Mouse (Mus musculus) testis, postnatal 10 days (tissue): Measurements from ENCODE around the gene Hoxa10.
A peak's percentile ranks its signal among the peaks of the same experiment; 100 is the strongest.

Experiments
- DNase-seq: peaks from one replicate; pipeline ENCODE4 v3.0.0; 2021; ENCODE audit warnings: low spot score

Gene Hoxa10

DNA sequence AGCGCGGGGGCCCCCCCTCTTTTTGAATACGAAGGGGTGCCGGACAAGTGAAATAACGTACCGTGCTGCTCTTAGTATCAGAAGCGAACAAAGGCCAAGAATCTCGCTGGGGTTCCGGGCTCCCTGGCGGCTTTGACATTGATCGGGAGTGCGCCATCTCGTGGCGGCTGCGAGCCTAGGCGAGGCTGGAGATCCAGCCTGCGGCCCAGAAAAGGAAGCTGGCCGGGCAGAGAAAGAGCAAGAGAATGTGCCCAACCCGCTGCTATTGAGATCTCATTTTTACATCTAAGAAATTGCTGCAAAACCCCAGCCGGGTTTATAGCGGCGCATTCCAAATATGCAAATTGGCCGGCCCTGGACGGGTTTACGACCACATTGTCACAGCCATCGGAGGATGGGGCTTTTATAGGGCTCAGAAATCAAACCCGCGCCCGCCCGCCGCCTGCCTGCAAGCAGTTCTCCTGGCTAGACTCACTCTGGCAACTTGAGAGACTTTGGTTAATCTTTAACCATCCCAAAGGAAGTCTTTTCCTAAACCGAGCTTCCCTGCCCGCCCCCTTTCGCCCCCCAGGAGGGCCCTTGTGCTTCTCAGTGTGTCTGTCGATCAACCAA lies at the start of gene Hoxa10:
TSS of gene Hoxa10 (minus strand) at position 466 of the 612 bp plus-strand sequence.
- DNase-seq = peak; percentile 88

DNA sequence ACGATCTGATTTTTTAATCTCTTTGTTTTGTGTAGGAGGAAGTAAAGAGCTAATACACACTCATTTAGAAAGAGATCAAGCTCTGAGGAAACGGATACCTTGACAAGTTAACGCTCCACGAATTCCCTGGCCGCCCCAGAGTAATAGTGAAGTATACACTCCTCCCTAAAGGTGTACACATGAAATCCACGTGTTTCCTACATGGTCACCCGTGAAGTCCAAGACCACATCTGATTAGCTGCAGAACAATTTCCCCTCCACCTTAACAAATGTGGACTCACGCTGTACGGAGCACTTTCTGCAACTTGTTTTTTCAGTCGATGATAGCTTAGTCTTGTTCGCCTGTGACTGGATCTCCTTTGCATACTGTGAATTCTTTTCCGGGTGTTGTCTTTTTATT lies 49.5 kb upstream of the Hoxa10 start:
- DNase-seq = no peak

DNA sequence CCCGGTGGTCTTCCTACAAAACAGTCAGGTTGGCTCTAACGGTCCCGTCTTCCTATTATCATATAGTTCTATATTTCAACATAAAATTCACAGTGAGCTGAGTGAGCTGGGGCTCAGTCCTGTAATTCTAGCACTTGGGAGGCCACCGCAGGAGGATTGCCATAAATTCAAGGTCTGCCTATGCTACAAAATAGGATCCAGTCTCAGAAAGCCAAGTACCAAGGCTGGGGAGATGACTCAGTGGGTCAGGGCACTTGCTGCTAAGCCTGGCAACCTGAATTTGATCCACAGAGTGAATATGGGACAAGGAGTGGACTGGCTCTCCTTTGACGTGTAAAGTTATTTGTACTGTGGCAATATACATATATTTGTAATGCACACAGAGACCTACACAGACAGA lies 43.2 kb upstream of the Hoxa10 start:
- no peak for DNase-seq

- no peak for DNase-seq
Observed at GRCm38 (mm10) chr6:52281084-52281483, 40.4 kb upstream of the Hoxa10 start.

GRCm38 (mm10) chr6:52276920-52277319 lies 36.3 kb upstream of the Hoxa10 start:
- DNase-seq = no peak

DNA sequence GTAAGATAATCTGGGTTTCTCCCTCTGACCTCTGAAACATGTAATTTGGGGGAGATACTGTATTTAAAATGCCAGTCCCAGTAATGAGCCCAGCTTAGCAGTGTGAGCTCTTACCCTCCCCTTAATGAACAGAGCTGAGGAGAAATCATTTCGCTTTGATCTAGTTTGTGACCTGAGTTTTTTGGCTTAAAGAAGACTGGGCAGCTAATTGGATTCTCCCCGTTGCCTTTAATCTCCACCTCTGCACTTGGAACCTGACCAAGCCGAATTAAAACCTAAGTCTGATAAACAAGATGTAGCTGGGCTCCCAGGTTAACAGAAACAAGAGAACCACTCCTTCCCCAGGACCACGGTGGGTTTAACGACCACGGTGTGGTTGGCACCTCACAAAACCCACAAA lies 35.7 kb upstream of the Hoxa10 start:
- no peak for DNase-seq

DNA sequence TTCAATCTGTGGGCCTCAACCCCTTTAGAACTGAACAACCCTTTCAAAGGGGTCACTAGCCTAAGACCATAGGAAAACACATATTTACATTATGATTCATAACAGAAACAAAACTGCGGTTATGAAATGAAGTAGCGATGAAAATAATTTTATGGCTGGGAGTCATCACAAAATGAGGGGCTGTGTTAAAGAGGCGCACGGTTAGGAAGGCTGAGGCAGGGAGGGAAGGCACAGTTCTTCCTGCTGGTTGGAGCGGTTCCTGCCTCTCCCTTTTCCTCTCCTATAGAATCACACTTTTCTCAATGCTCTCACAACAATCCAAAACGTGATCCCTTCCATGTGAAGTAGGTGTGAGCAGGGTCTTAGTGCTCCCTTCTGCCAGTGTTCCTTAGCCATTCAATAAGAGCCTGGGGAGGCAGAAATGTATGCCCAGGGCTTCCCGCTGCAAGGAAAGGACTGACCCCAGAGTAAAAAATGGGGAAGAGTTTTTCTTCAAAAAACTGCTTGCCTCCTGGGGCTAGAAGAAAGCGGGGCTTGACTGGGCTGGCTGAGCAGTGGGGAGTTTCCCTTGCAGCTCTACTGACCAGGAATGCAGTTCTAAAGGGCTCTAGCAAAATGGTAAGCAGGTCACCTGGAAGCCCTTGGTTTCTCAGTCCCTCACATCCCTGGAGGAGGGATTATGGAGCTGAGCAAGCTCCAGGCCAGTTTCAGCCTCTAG lies 35.1 kb upstream of the Hoxa10 start:
- no peak for DNase-seq

DNA sequence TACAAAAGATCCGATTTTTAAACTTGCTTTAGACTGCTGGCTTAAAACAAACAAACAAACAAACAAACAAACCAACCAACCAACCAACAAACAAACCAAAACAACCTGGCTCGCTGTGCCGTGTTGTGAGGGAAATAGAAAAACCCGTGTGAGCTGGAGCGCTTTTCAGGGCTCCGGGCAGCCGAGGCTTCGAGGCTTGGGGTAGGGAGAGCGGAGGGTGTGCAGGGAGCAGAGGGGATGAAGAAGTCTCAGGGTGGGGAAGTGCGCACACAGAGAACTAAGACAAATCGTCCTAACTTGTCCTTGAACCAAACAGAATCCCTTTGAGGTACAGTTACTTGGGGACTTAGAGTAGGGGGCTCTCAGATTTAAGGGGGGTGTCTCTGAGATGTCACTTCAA lies 33.9 kb upstream of the Hoxa10 start:
- DNase-seq = no peak

- no peak for DNase-seq
Observed at GRCm38 (mm10) chr6:52273656-52274280, 33.1 kb upstream of the Hoxa10 start.

- DNase-seq = no peak
Observed at GRCm38 (mm10) chr6:52272766-52273655, 32.4 kb upstream of the Hoxa10 start.

- DNase-seq = peak; percentile 80
Observed at GRCm38 (mm10) chr6:52270494-52271480, 30.1 kb upstream of the Hoxa10 start.

DNA sequence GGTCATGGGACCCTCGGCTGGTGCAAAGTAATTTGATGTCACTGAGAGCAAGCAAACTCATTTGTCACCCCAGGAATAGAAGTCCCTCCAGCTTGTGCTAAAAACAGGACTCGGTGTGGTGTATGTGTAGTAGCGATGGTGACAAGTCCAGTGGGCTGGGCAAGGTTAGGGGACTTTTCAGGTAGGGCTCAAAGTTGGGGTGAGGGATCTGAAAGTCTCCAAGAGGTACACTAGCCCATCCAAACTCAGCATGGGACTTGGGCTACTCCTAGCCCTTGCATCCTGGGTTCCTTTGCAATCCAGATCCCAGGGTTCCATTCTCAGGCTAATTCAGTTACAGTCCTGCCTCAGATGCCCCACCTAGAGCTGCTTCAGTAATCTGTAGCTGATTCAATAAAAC lies 28.1 kb upstream of the Hoxa10 start:
- no peak for DNase-seq

DNA sequence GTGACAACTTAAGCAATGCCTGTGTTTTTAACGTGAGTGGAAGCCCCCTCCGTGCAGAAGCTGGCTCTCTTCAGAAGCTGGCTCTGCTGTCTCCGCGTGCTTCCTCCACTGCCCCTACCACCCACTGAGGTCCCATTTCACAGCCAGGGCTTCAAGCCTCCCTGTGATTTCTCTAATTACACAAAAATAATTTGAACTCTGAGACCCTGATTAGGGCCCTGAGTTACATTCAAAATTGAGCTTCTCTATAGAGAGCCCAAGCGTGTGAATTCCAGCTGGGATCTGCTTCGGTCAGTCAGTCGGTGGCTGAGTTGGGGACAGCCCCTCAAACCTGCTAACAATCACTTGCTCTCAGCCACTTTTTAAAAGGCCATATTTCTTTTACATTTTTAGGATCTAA lies 27.7 kb upstream of the Hoxa10 start:
- DNase-seq = no peak

GRCm38 (mm10) chr6:52267691-52268090 lies 27.0 kb upstream of the Hoxa10 start:
- DNase-seq = no peak

- DNase-seq = no peak
Observed at GRCm38 (mm10) chr6:52267221-52267620, 26.6 kb upstream of the Hoxa10 start.

GRCm38 (mm10) chr6:52266666-52266985 lies 26.0 kb upstream of the Hoxa10 start:
- DNase-seq = no peak

- DNase-seq = no peak
Observed at GRCm38 (mm10) chr6:52265913-52266665, 25.4 kb upstream of the Hoxa10 start.

GRCm38 (mm10) chr6:52265306-52265912 lies 24.8 kb upstream of the Hoxa10 start:
- DNase-seq = no peak

- DNase-seq = no peak
Observed at GRCm38 (mm10) chr6:52264106-52264790, 23.6 kb upstream of the Hoxa10 start.

DNA sequence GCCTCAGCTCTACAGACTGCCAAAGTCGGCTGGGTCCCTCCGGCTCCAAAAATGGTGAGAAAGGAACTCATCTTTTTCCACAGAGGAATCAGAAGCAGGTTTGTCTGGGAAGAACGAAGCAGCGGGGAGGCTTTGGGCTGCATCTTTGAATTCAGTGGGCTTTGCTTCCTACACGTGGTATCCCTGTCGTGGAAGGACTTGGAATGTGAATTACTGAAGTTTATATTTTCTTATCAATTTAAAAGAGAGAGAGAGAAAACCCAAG lies 22.6 kb upstream of the Hoxa10 start:
- DNase-seq = no peak
